Mouse (Mus musculus) olfactory bulb, adult 2 months (tissue): ENCODE measurements around the gene Il12rb1.

Experiments
- CTCF ChIP-seq: fragments of 200-500 bp; IDR thresholded peaks from 2 replicates; pipeline ENCODE4 v1.5.1; 2012; ENCODE audit warnings: low read depth, mild to moderate bottlenecking, low read length, moderate library complexity; ENCODE audit not compliant: insufficient read depth
- POLR2A ChIP-seq: fragments of 200-500 bp; IDR thresholded peaks from 2 replicates; pipeline ENCODE4 v1.6.1; 2012; ENCODE audit warnings: mild to moderate bottlenecking, low read depth, low read length, moderate library complexity; ENCODE audit not compliant: insufficient read depth

- no peak for TF ChIP-seq POLR2A
- TF ChIP-seq CTCF, result no peak
These were observed 37.0 kb upstream of the Il12rb1 start for GRCm38 (mm10) chr8:70771217-70771616.
